Mouse (Mus musculus) heart, adult 2 months (tissue): ENCODE data around the gene Tfr2.

Experiments used
- EP300 ChIP-seq: fragments of 200-500 bp; IDR thresholded peaks from 2 replicates; pipeline ENCODE4 v1.6.1; 2011; ENCODE audit warnings: low read depth, low read length, control low read depth; ENCODE audit not compliant: insufficient read depth
- POLR2A ChIP-seq: fragments of 200-500 bp; IDR thresholded peaks from 2 replicates; pipeline ENCODE4 v1.6.1; 2011; ENCODE audit warnings: mild to moderate bottlenecking, low read depth, low read length, control low read depth; ENCODE audit not compliant: insufficient read depth

DNA sequence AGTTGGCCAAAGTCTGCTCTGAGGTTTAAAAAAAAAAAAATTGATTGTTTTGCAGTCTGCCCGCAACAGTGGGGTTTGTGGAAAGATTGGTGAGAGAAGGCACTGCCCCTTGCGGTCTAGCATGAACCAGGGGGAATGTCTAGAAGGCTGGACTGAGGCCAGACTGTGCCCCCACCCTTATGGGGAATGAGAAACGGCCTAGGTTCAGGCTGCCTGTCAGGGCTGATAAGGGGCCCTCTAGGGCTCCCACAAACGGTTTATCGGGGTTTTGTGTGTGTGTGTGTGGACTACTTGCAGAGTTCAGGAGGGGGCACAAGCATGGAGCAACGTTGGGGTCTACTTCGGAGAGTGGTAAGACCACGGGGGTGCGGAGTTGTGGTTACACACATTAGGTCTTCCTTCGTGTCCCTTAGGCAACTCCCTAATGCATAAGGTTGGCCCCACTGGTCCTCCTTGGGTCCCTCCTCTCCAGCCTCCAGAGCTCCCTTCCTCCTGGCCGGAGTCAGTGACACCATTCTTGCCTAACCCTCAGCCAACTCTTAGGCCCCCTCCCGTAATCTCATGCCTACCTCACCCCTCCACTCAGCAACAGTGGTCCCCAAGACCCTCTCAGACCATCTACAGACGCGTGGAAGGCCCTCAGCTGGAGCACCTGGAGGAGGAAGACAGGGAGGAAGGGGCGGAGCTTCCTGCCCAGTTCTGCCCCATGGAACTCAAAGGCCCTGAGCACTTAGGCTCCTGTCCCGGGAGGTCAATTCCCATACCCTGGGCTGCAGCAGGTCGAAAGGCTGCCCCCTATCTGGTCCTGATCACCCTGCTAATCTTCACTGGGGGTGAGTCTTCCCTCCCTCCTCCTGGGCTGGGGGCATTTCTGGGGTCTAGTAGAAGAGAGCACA lies 1.3 kb downstream of the Tfr2 start:
- TF ChIP-seq POLR2A (no peak), EP300 (no peak)
